Mouse (Mus musculus) C2C12 (cell line): ENCODE results near the gene Ilk. TPM values are rescaled to one million over a fixed set of nuclear protein-coding genes. Genes with fewer than 3 reads are reported as not detected.

Experiments
- H3K27me3 ChIP-seq: one replicate; pipeline ENCODE4 v1.6.1; 2011; ENCODE audit not compliant: control insufficient read depth, insufficient read depth, insufficient read length
- H3K36me3 ChIP-seq: one replicate; pipeline ENCODE4 v1.6.1; 2011; ENCODE audit not compliant: control insufficient read depth, insufficient read depth
- H3K4me3 ChIP-seq: one replicate; pipeline ENCODE4 v1.5.1; 2011; ENCODE audit warnings: mild to moderate bottlenecking, control low read depth; ENCODE audit not compliant: poor library complexity, insufficient read depth, severe bottlenecking
- H3K79me2 ChIP-seq: one replicate; pipeline ENCODE4 v1.6.1; 2011; ENCODE audit not compliant: control insufficient read depth, insufficient read depth
- H3K79me3 ChIP-seq: one replicate; pipeline ENCODE4 v1.6.1; 2011; ENCODE audit warnings: low read depth, control low read depth
- H3ac ChIP-seq: one replicate; pipeline ENCODE3; 2011; ENCODE audit warnings: low read depth; ENCODE audit not compliant: control insufficient read depth, insufficient read length
- CEBPB ChIP-seq: IDR thresholded peaks from one replicate; pipeline ENCODE4 v1.6.1; 2011; ENCODE audit warnings: low read depth, mild to moderate bottlenecking, control low read depth, moderate library complexity
- CTCF ChIP-seq: IDR thresholded peaks from one replicate; pipeline ENCODE4 v1.5.1; 2011; ENCODE audit not compliant: control insufficient read depth, insufficient read depth, insufficient read length
- FOSL1 ChIP-seq: IDR thresholded peaks from one replicate; pipeline ENCODE4 v1.8.0; 2011; ENCODE audit warnings: mild to moderate bottlenecking, low read length; ENCODE audit not compliant: poor library complexity, insufficient read depth, severe bottlenecking
- MAX ChIP-seq: IDR thresholded peaks from one replicate; pipeline ENCODE4 v1.6.1; 2011; ENCODE audit warnings: mild to moderate bottlenecking, control low read depth
- MYOD1 ChIP-seq: IDR thresholded peaks from one replicate; pipeline ENCODE4 v1.6.1; 2011; ENCODE audit warnings: low read depth; ENCODE audit not compliant: control insufficient read depth, insufficient read length
- MYOG ChIP-seq: IDR thresholded peaks from one replicate; pipeline ENCODE4 v1.6.1; 2011; ENCODE audit not compliant: control insufficient read depth, insufficient read length; ENCODE audit errors: extremely low read depth
- USF1 ChIP-seq: IDR thresholded peaks from one replicate; pipeline ENCODE4 v1.6.1; 2011; ENCODE audit warnings: low read depth, mild to moderate bottlenecking, control low read depth, moderate library complexity
- polyA plus RNA-seq: library from polyadenylated mRNA; unstranded; fragments of >200 nt; fragmentation: generic; extraction: Trizol; gene quantifications from one replicate; pipeline ENCODE4 v1.2.1, GENCODE M21; 2012; ENCODE audit warnings: missing spikeins

Ilk gene
- polyA plus RNA-seq, 1 experiment: 375 TPM

GRCm38 (mm10) chr7:105762517-105763270 is 26.3 kb downstream of the Ilk start:
- no peaks in the 10 kb centered on the region for H3K79me2 ChIP-seq
- no peaks in the 10 kb centered on the region for H3K79me3 ChIP-seq
- no peaks in the 10 kb centered on the region for H3K36me3 ChIP-seq
- no peak overlapping the region for H3ac ChIP-seq
- peaks cover 10% of the 10 kb centered on the region for H3K27me3 ChIP-seq
- TF ChIP-seq FOSL1 (no peak), USF1 (no peak), CTCF (no peak), MYOG (no peak), MAX (no peak), CEBPB (no peak), MYOD1 (no peak)
- no peak overlapping the region for H3K4me3 ChIP-seq

GRCm38 (mm10) chr7:105764331-105764730 is 27.9 kb downstream of the Ilk start:
- no peaks in the 10 kb centered on the region for H3K79me3 ChIP-seq
- no peaks in the 10 kb centered on the region for H3K36me3 ChIP-seq
- H3K4me3 ChIP-seq: no peak overlapping the region
- peaks cover 5% of the 10 kb centered on the region for H3K27me3 ChIP-seq
- H3K79me2 ChIP-seq: no peaks in the 10 kb centered on the region
- TF ChIP-seq MAX: no peak
- no peak for TF ChIP-seq CEBPB
- TF ChIP-seq CTCF: no peak
- no peak for TF ChIP-seq FOSL1
- no peak for TF ChIP-seq MYOG
- TF ChIP-seq MYOD1: no peak
- TF ChIP-seq USF1: no peak
- no peak overlapping the region for H3ac ChIP-seq

GRCm38 (mm10) chr7:105767729-105768165 is 31.4 kb downstream of the Ilk start:
- Histone ChIP-seq H3K79me3 (no peaks in the 10 kb centered on the region), H3K4me3 (no peak overlapping the region), H3K79me2 (no peaks in the 10 kb centered on the region), H3ac (no peak overlapping the region), H3K27me3 (no peaks in the 10 kb centered on the region), H3K36me3 (no peaks in the 10 kb centered on the region)
- TF ChIP-seq MYOD1 (no peak), MYOG (no peak), USF1 (no peak), MAX (no peak), CEBPB (no peak), FOSL1 (no peak), CTCF (no peak)

GRCm38 (mm10) chr7:105769959-105770358 is 33.6 kb downstream of the Ilk start:
- H3K79me3 ChIP-seq: no peaks in the 10 kb centered on the region
- H3ac ChIP-seq: no peak overlapping the region
- peaks cover 3% of the 10 kb centered on the region for H3K27me3 ChIP-seq
- no peak for TF ChIP-seq FOSL1
- no peak for TF ChIP-seq MYOD1
- TF ChIP-seq USF1: no peak
- no peak overlapping the region for H3K4me3 ChIP-seq
- no peaks in the 10 kb centered on the region for H3K79me2 ChIP-seq
- no peaks in the 10 kb centered on the region for H3K36me3 ChIP-seq

- TF ChIP-seq USF1 (no peak), CEBPB (no peak), MAX (no peak), MYOD1 (no peak), CTCF (no peak), MYOG (no peak), FOSL1 (no peak)
- no peak overlapping the region for H3K4me3 ChIP-seq
- H3K36me3 ChIP-seq: no peaks in the 10 kb centered on the region
- H3K79me3 ChIP-seq: no peaks in the 10 kb centered on the region
- H3K79me2 ChIP-seq: no peaks in the 10 kb centered on the region
- no peak overlapping the region for H3ac ChIP-seq
- peaks cover 3% of the 10 kb centered on the region for H3K27me3 ChIP-seq
Measured at GRCm38 (mm10) chr7:105772331-105772730, 35.9 kb downstream of the Ilk start.

- H3K79me3 ChIP-seq: no peaks in the 10 kb centered on the region
- H3ac ChIP-seq: no peak overlapping the region
- TF ChIP-seq MAX: no peak
- no peak for TF ChIP-seq MYOD1
- TF ChIP-seq MYOG: no peak
- no peak for TF ChIP-seq CEBPB
- TF ChIP-seq FOSL1: no peak
- TF ChIP-seq CTCF: no peak
- no peak for TF ChIP-seq USF1
- no peaks in the 10 kb centered on the region for H3K36me3 ChIP-seq
- H3K79me2 ChIP-seq: no peaks in the 10 kb centered on the region
- no peak overlapping the region for H3K4me3 ChIP-seq
- H3K27me3 ChIP-seq: peaks cover 3% of the 10 kb centered on the region
Measured at GRCm38 (mm10) chr7:105773041-105773440, 36.6 kb downstream of the Ilk start.
